Mouse (Mus musculus) embryonic facial prominence, embryonic 15.5 days (tissue): Measurements from ENCODE around the gene Usp35. TPM values are rescaled to one million over a fixed set of nuclear protein-coding genes. Genes with fewer than 3 reads are reported as not detected.

ENCODE experiments used
- ATAC-seq: fragments of 200-750 bp; cut with Nextera tagmentation; 2 replicates; pipeline ENCODE4 v1.8.0; 2017; ENCODE audit warnings: low read depth, moderate TSS enrichment; ENCODE audit not compliant: insufficient number of reproducible peaks, low FRiP score, low TSS enrichment
- H3K27ac ChIP-seq: fragments of 300-500 bp; sonication (generic); replicated peaks from 2 replicates; pipeline ENCODE4 v1.5.1; 2015; ENCODE audit warnings: mild to moderate bottlenecking, inconsistent platforms
- H3K27me3 ChIP-seq: fragments of 300-500 bp; sonication (generic); 2 replicates; pipeline ENCODE4 v1.6.1; 2015; ENCODE audit warnings: inconsistent platforms
- H3K36me3 ChIP-seq: fragments of 300-500 bp; sonication (generic); 2 replicates; pipeline ENCODE4 v1.6.1; 2015; ENCODE audit warnings: mild to moderate bottlenecking, inconsistent platforms
- H3K4me1 ChIP-seq: fragments of 300-500 bp; sonication (generic); 2 replicates; pipeline ENCODE4 v1.6.1; 2015; ENCODE audit warnings: inconsistent platforms
- H3K4me2 ChIP-seq: fragments of 300-500 bp; sonication (generic); replicated peaks from 2 replicates; pipeline ENCODE4 v1.6.1; 2015; ENCODE audit warnings: mild to moderate bottlenecking, inconsistent platforms
- H3K4me3 ChIP-seq: fragments of 300-500 bp; sonication (generic); replicated peaks from 2 replicates; pipeline ENCODE4 v1.5.1; 2015; ENCODE audit warnings: mild to moderate bottlenecking, inconsistent platforms
- H3K9ac ChIP-seq: fragments of 300-500 bp; sonication (generic); 2 replicates; pipeline ENCODE4 v1.6.1; 2015; ENCODE audit warnings: inconsistent platforms
- H3K9me3 ChIP-seq: fragments of 300-500 bp; sonication (generic); replicated peaks from 2 replicates; pipeline ENCODE4 v1.6.1; 2016; ENCODE audit warnings: inconsistent platforms
- WGBS: fragments of 180-500 bp; shearing (Covaris S2); methylation state at CpG from one replicate; pipeline ENCODE4 v1.1.7; 2015; 5-methylcytosine and 5-hydroxymethylcytosine counted together
- polyA plus RNA-seq: library from polyadenylated mRNA; unstranded; fragments of >200 nt; fragmentation: Nextera tagmentation; extraction: Ambion mirVana; gene quantifications from 2 replicates; pipeline ENCODE4 v1.2.1, GENCODE M21; 2015

Gene Usp35
- polyA plus RNA-seq, 1 experiment from 2014 or later: 2.5 TPM

GRCm38 (mm10) chr7:97312856-97313255 is 19.0 kb downstream of the Usp35 start:
- WGBS: 91% methylated on average over 6 of the region's 6 CpGs
- Histone ChIP-seq H3K27me3 (no peaks in the 10 kb centered on the region), H3K9ac (no peak overlapping the region), H3K4me1 (no peaks in the 10 kb centered on the region), H3K4me2 (no peak overlapping the region), H3K27ac (no peak overlapping the region), H3K9me3 (no peaks in the 10 kb centered on the region), H3K4me3 (no peak overlapping the region), H3K36me3 (peaks cover 50% of the 10 kb centered on the region)
- no peak for ATAC-seq

GRCm38 (mm10) chr7:97312196-97312595 is 19.6 kb downstream of the Usp35 start:
- WGBS: 83% methylated on average over 17 of the region's 17 CpGs
- H3K36me3 ChIP-seq: peaks cover 50% of the 10 kb centered on the region
- H3K9ac ChIP-seq: no peak overlapping the region
- no peaks in the 10 kb centered on the region for H3K9me3 ChIP-seq
- no peak overlapping the region for H3K4me3 ChIP-seq
- no peak for ATAC-seq
- no peaks in the 10 kb centered on the region for H3K27me3 ChIP-seq
- no peak overlapping the region for H3K27ac ChIP-seq
- no peaks in the 10 kb centered on the region for H3K4me1 ChIP-seq
- no peak overlapping the region for H3K4me2 ChIP-seq

DNA sequence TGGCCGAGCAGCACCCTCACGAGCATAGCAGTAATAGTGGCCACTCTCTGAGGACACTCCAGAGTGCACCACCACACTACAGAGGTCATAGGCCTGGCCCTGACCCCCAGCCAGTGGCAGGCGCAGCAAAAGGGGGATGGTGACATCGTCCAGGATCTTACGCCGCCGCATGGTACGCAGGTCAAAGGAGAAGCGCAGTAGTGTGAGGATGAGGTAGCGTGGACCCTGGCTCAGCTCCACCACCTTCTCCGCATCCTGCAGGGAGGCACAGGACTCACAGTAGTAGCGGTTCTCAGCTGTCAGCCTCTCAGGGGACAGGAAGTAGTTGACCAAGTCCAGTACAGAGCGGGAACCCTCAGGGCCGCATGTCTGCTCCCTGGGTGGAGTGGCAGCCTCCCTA is 20.2 kb downstream of the Usp35 start:
- no peak overlapping the region for H3K4me2 ChIP-seq
- no peaks in the 10 kb centered on the region for H3K9me3 ChIP-seq
- H3K27me3 ChIP-seq: no peaks in the 10 kb centered on the region
- no peak overlapping the region for H3K9ac ChIP-seq
- no peak overlapping the region for H3K27ac ChIP-seq
- H3K36me3 ChIP-seq: peaks cover 50% of the 10 kb centered on the region
- ATAC-seq: no peak
- no peaks in the 10 kb centered on the region for H3K4me1 ChIP-seq
- H3K4me3 ChIP-seq: no peak overlapping the region
- WGBS: 90% methylated on average over 14 of the region's 14 CpGs

DNA sequence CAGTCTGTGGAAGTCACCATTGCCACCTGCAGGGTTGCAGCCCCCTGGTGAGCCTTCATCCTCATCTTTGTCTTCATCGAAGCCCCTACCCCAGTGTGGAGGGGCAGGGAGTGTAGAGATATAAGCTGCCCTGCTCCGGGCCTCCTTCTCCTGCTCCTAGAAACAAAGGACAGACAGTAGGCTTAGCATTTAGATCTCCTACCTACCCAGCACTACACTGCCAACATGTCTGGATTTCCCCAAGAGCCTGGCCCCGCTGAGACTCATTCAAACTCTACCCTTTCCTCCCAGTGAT is 21.5 kb downstream of the Usp35 start:
- Histone ChIP-seq H3K36me3 (peaks cover 51% of the 10 kb centered on the region), H3K4me3 (no peak overlapping the region), H3K4me1 (no peaks in the 10 kb centered on the region), H3K9me3 (no peaks in the 10 kb centered on the region), H3K27ac (no peak overlapping the region), H3K4me2 (no peak overlapping the region), H3K9ac (no peak overlapping the region), H3K27me3 (no peaks in the 10 kb centered on the region)
- ATAC-seq: no peak
- 82% methylated on average over 3 of the region's 3 CpGs for WGBS

- Histone ChIP-seq H3K9me3 (no peaks in the 10 kb centered on the region), H3K9ac (no peak overlapping the region), H3K4me3 (no peak overlapping the region), H3K27me3 (no peaks in the 10 kb centered on the region), H3K4me2 (no peak overlapping the region), H3K27ac (no peak overlapping the region), H3K36me3 (peaks cover 54% of the 10 kb centered on the region), H3K4me1 (no peaks in the 10 kb centered on the region)
- WGBS: 81% methylated on average over 4 of the region's 4 CpGs
- ATAC-seq: no peak
These were observed 22.1 kb downstream of the Usp35 start for GRCm38 (mm10) chr7:97309461-97310340.

DNA sequence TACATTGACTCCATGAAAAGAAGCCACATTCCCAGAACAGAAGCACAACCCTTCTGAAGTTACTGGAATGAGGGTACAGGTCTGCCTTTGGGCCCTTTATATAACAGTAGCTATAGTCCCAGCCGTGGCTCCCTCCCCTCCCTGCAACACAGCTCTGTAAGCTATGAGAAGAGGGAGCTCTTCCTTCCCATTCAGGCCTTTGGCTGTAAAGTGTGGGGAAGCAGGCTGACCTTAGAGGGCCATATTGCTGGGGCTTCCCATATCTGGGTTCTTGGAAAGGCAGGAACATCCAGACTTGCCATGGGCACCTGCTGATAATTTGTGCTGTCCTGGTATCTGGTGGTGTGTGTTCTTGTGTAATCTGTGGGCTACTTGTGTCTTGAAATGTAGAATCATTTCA is 24.3 kb downstream of the Usp35 start:
- no peak for ATAC-seq
- no peak overlapping the region for H3K9ac ChIP-seq
- H3K27ac ChIP-seq: no peak overlapping the region
- H3K4me2 ChIP-seq: no peak overlapping the region
- H3K9me3 ChIP-seq: no peaks in the 10 kb centered on the region
- H3K27me3 ChIP-seq: no peaks in the 10 kb centered on the region
- no peak overlapping the region for H3K4me3 ChIP-seq
- 81% methylated on average over 1 of the region's 1 CpGs for WGBS
- peaks cover 49% of the 10 kb centered on the region for H3K36me3 ChIP-seq
- H3K4me1 ChIP-seq: no peaks in the 10 kb centered on the region

GRCm38 (mm10) chr7:97306813-97307212 is 25.0 kb downstream of the Usp35 start:
- Histone ChIP-seq H3K4me2 (no peak overlapping the region), H3K4me3 (no peak overlapping the region), H3K9ac (no peak overlapping the region), H3K27ac (no peak overlapping the region), H3K27me3 (no peaks in the 10 kb centered on the region), H3K36me3 (peaks cover 44% of the 10 kb centered on the region), H3K9me3 (no peaks in the 10 kb centered on the region), H3K4me1 (no peaks in the 10 kb centered on the region)
- WGBS: 85% methylated on average over 2 of the region's 2 CpGs
- ATAC-seq: no peak

DNA sequence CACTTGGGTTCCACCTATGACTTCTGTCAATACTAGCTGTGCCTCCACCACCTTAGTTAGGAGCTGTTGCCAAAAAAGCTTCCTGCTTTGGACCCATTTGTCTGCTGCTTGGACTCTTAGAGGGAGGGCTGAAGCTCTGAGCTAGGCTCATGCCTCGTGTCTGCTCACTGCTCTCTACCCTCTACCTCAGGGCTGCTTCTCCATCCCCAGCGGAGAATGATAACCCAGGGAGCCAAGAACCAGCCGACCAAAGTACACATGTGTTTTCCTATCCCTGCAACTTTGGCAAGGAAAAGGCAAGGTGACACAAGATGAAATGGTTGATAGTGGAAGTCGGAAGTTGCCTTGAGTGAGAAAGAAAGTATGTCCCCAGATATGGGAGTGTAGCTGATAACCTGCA is 26.6 kb downstream of the Usp35 start:
- H3K4me2 ChIP-seq: no peak overlapping the region
- H3K36me3 ChIP-seq: peaks cover 33% of the 10 kb centered on the region
- 85% methylated on average over 4 of the region's 4 CpGs for WGBS
- H3K27ac ChIP-seq: no peak overlapping the region
- no peak overlapping the region for H3K9ac ChIP-seq
- no peaks in the 10 kb centered on the region for H3K27me3 ChIP-seq
- no peaks in the 10 kb centered on the region for H3K9me3 ChIP-seq
- H3K4me1 ChIP-seq: no peaks in the 10 kb centered on the region
- H3K4me3 ChIP-seq: no peak overlapping the region
- no peak for ATAC-seq

DNA sequence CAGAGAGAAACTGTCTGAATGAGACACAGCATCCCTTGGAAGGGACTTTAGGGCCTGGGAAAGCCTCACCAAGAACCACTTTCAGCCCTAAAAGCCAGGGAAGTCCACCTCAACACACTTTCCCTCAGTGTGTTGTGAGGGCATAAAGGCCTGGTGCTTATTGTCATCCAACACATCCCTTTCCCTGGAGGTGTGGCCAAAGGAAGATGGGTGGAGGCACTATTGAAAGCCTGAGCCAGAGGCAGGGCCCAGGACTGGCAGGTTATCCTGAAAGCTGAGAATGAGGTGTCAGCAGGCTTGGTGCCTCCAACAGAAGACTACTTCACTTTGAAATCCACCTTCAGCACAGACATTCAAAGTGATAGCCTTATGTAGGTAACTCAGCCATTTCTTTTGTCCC is 27.3 kb downstream of the Usp35 start:
- ATAC-seq: no peak
- no peaks in the 10 kb centered on the region for H3K27me3 ChIP-seq
- no peak overlapping the region for H3K4me3 ChIP-seq
- peaks cover 27% of the 10 kb centered on the region for H3K36me3 ChIP-seq
- no peak overlapping the region for H3K27ac ChIP-seq
- no peak overlapping the region for H3K9ac ChIP-seq
- H3K4me2 ChIP-seq: no peak overlapping the region
- H3K9me3 ChIP-seq: no peaks in the 10 kb centered on the region
- H3K4me1 ChIP-seq: no peaks in the 10 kb centered on the region

DNA sequence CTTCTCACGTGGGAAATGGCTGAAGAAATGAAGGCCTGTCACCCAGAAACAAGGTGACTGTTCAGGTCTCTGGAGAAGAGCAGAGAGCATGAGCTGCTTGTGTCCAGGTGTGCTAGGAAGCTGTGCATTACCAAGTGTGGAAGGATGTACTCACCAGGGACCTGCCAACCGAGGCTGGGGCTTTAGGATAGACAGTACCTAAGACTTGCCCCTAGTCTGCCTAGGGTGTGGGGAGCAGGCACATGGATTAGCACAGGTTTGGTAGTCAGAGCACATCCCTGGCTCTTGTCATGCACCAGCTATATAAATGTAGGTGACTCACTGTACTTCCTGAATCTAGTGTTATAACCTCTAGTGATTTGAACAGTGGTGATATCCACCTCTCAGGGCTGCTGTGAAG is 28.2 kb downstream of the Usp35 start:
- Histone ChIP-seq H3K4me3 (no peak overlapping the region), H3K9ac (no peak overlapping the region), H3K27ac (no peak overlapping the region), H3K9me3 (no peaks in the 10 kb centered on the region), H3K27me3 (no peaks in the 10 kb centered on the region), H3K36me3 (peaks cover 19% of the 10 kb centered on the region), H3K4me2 (no peak overlapping the region), H3K4me1 (no peaks in the 10 kb centered on the region)
- 70% methylated on average over 2 of the region's 2 CpGs for WGBS
- ATAC-seq: no peak

- Histone ChIP-seq H3K4me3 (no peak overlapping the region), H3K9me3 (no peaks in the 10 kb centered on the region), H3K27me3 (no peaks in the 10 kb centered on the region), H3K4me2 (no peak overlapping the region), H3K27ac (no peak overlapping the region), H3K4me1 (no peaks in the 10 kb centered on the region), H3K36me3 (peaks cover 12% of the 10 kb centered on the region), H3K9ac (no peak overlapping the region)
- WGBS: 72% methylated on average over 4 of the region's 4 CpGs
- ATAC-seq: no peak
These were observed 28.9 kb downstream of the Usp35 start for GRCm38 (mm10) chr7:97302876-97303275.

DNA sequence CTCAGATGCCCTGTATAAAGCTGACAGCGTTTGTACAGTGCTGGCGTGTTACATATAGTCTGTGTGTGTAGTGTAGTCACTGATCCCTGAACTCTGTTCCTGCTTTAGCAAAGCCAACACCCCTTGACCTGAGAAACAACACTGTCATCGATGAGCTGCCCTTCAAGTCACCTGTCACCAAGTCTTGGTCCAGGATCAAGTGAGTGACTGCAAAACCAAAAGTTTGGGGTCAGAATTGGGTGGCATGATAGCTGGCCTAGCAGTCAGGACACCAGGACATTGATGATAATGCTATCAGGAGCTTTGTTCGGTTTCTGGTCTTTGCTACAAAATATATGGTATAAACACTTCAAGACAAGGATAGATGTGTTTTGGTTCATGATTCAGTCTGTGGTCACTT is 29.6 kb downstream of the Usp35 start:
- no peak overlapping the region for H3K27ac ChIP-seq
- H3K4me2 ChIP-seq: no peak overlapping the region
- no peaks in the 10 kb centered on the region for H3K27me3 ChIP-seq
- 88% methylated on average over 4 of the region's 4 CpGs for WGBS
- no peak for ATAC-seq
- H3K36me3 ChIP-seq: peaks cover 12% of the 10 kb centered on the region
- no peak overlapping the region for H3K4me3 ChIP-seq
- H3K9ac ChIP-seq: no peak overlapping the region
- H3K9me3 ChIP-seq: no peaks in the 10 kb centered on the region
- H3K4me1 ChIP-seq: no peaks in the 10 kb centered on the region
